Mouse (Mus musculus): ENCODE measurements around the gene Mcoln2.

DNA sequence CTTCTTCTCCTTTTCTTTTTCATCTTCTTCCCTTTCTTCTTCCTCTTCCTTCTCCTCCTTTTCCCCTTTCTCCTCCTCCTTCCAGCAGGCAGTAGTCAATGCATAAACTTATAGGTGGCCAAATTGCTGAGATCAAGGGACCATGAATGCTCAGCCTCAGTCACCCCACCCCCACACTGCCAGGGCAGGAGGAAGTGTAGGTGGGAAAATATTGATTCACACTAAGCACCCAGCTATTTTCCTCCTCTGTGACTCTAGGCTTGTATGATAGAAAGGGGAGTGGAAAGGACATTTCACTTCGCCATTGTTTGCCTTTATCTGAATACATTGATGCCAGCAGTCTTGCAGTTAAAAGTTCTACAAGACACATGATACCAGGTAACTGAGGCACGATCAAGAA, 57.8 kb downstream of the Mcoln2 start:
- TF ChIP-seq MYC (IDR thresholded peaks at IDR 0.05; ENCODE audit: low read depth, low read length) (no peak), ZC3H11A (IDR thresholded peaks at IDR 0.05; ENCODE audit: low read depth, low read length) (no peak), MAX (IDR thresholded peaks at IDR 0.05; ENCODE audit: low read length) (no peak), RCOR1 (conservative IDR thresholded peaks at IDR 0.05; ENCODE audit: low read depth, low read length) (no peak), POLR2A (IDR thresholded peaks at IDR 0.05; ENCODE audit: low read depth, low read length) (no peak), KAT2A (IDR thresholded peaks at IDR 0.05; ENCODE audit: insufficient replicate concordance, low read length) (no peak)
